Mouse (Mus musculus) hematopoietic multipotent progenitor cell, adult 10-12 weeks (in vitro differentiated cells): Measurements from ENCODE around the gene Ldhc. TPM values are rescaled to one million over a fixed set of nuclear protein-coding genes. Genes with fewer than 3 reads are reported as not detected.

ENCODE experiments used
- polyA plus RNA-seq: library from polyadenylated mRNA; stranded (reverse); fragments of >175 nt; gene quantifications from 2 replicates; pipeline ENCODE4 v1.2.3, GENCODE M21; 2012; ENCODE audit warnings: low replicate concordance

Gene Ldhc
- not detected in 2 replicates for polyA plus RNA-seq

DNA sequence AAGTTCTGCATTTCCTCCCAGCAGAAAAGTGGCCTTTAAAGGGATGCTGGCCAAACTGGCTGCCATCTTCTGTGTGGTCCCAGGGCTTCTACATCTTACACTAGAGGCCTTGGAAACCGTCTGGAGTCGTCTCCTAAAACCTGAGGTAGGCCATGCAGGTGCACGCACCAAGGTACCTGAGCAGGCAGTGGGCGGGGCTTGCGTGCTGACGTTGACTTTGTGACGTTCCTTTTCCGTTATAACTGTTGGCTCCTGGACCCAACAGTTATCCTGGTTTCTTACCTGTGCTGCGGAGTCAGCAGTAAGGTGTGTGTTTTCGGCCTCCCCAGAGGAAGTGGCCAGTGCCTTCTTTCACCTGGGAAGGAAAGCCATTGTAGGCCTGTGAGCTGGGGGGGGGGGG, at the start of gene Ldhc:
Ldhc (plus strand) TSS at position 208 of the 400 bp plus-strand sequence.

DNA sequence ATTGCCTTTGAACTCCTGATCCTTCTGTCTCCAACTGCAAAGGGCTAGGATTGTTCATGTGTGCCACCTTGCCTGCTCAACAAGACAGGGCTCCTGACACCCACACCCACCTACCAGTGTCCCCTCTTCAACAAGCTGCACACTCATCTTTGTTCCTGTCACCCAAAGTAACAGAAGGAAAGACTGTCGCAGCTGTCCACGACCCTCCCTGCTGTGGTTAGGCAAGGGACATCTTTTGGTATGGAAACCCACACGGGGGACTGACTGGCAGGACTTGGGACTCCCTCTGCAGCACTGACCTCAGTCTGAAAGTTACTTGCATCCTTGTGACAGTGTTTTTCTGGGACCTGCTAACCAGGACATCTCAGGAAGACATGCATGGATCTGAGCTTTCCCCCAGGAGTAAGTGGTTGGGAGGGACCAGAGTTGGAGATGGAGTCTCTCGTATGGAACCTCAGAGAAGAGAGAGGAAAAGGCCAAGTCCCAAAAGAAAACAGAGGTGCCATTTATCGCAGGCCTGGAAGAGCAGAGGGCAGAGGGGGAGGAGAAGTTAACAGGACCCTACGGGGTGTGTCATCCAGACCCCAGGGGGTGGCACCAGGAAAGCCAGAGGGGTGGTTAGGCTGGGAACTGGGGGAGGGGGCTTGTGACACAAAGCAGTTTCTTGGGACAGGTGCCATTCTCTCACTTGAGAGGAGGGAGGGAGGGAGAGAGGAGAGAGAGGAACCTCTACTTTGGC, 20.0 kb upstream of the Ldhc start, which contains the start of gene Ldha:
Ldha (plus strand) TSS at position 689 of the 739 bp plus-strand sequence.

DNA sequence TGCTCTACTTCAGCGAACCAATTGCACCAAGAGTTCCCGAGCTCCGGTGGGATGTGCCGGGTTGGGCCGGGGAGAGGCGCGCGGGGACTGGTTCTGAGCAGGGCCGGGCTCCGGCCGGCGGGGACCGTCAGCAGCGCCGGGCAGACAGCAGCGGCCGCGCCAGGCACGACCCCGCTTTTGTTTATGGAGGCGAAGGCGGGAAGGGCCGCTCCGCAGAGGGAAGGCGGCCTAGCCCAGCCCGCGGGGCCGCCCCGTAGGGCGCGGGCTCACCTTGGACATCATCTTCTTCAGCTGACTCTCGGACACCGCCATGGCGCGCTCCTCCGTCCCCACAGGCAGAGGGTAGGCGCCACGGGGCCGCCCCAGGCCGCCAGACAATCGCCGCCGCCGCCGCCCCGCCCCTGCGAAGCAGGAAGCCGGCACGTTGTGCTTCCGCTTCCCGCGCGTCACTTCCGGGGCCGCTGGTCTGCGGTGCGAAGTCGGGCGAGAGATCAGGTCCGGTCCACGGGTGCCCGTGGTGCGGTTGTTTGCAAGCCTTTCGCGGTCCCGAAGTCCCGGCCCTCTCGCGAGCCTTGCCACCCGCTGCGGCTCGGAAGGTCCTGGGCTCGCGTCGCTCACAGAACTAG, 58.7 kb downstream of the Ldhc start, which contains the start of gene Tsg101:
Tsg101 (minus strand) TSS at position 419 of the 626 bp plus-strand sequence.

Other genes with a start within 250 kb of the Ldhc start
- 1.5 and 3.6 TPM in 2 replicates for gene Sergef, start 221.4 kb upstream of the Ldhc start, polyA plus RNA-seq
- 0.03 TPM in 1 of 2 replicates, not detected in the other for gene Tph1, start 188.7 kb upstream of the Ldhc start, polyA plus RNA-seq
- gene Saal1, start 150.5 kb upstream of the Ldhc start, polyA plus RNA-seq = 1.6 TPM in 2 replicates
- 0.25 and 8.7 TPM in 2 replicates for gene Saa3, start 145.5 kb upstream of the Ldhc start, polyA plus RNA-seq
- not detected in 2 replicates for gene Saa4, start 128.6 kb upstream of the Ldhc start, polyA plus RNA-seq
- gene Saa1, start 118.2 kb upstream of the Ldhc start, polyA plus RNA-seq = not detected in 2 replicates
- gene Saa2, start 109.4 kb upstream of the Ldhc start, polyA plus RNA-seq = not detected in 2 replicates
- 6.4 and 8.8 TPM in 2 replicates for gene Hps5, start 65.1 kb upstream of the Ldhc start, polyA plus RNA-seq
- gene Gtf2h1, start 65.1 kb upstream of the Ldhc start, polyA plus RNA-seq = 19.8 and 38.6 TPM in 2 replicates
- 133 and 232 TPM in 2 replicates for gene Ldha, start 19.7 kb upstream of the Ldhc start, polyA plus RNA-seq
- 32.6 and 38.8 TPM in 2 replicates for gene Tsg101, start 58.8 kb downstream of the Ldhc start, polyA plus RNA-seq
- gene Uevld, start 97.3 kb downstream of the Ldhc start, polyA plus RNA-seq = 0.37 and 0.39 TPM in 2 replicates
- gene Gm9999, start 122.4 kb downstream of the Ldhc start, polyA plus RNA-seq = not detected in 2 replicates
- gene Spty2d1, start 147.2 kb downstream of the Ldhc start, polyA plus RNA-seq = 8.2 and 10.0 TPM in 2 replicates
- gene Tmem86a, start 189.4 kb downstream of the Ldhc start, polyA plus RNA-seq = 25.1 and 30.7 TPM in 2 replicates